Mouse (Mus musculus): ENCODE data around the gene Aox1. TPM values are rescaled to one million over a fixed set of nuclear protein-coding genes. Genes with fewer than 3 reads are reported as not detected.

Aox1 gene
- polyA plus RNA-seq, 1 experiment from 2014 or later, result 0.07 TPM

GRCm38 (mm10) chr1:58114666-58115375, 85.1 kb downstream of the Aox1 start:
- WGBS (ENCODE audit: insufficient replicate concordance), result 59% methylated on average over 12 of the region's 12 CpGs
- no peaks in the 10 kb centered on the region for H3K27me3 ChIP-seq (replicated peaks)
- no peaks in the 10 kb centered on the region for H3K9me3 ChIP-seq (replicated peaks)
- ATAC-seq, result no peak
- no peaks in the 10 kb centered on the region for H3K4me1 ChIP-seq
- H3K36me3 ChIP-seq, result no peaks in the 10 kb centered on the region
- no peak overlapping the region for H3K4me3 ChIP-seq
- H3K4me2 ChIP-seq, result no peak overlapping the region
- no peak overlapping the region for H3K9ac ChIP-seq
- H3K27ac ChIP-seq, result no peak overlapping the region

- Histone ChIP-seq H3K36me3 (no peaks in the 10 kb centered on the region), H3K27ac (no peak overlapping the region), H3K9me3 (replicated peaks) (no peaks in the 10 kb centered on the region), H3K4me3 (no peak overlapping the region), H3K4me1 (no peaks in the 10 kb centered on the region), H3K27me3 (replicated peaks) (no peaks in the 10 kb centered on the region), H3K9ac (no peak overlapping the region), H3K4me2 (no peak overlapping the region)
- ATAC-seq, result no peak
- 43% methylated on average over 3 of the region's 3 CpGs for WGBS (ENCODE audit: insufficient replicate concordance)
These were observed 88.5 kb downstream of the Aox1 start for GRCm38 (mm10) chr1:58118231-58118630.

DNA sequence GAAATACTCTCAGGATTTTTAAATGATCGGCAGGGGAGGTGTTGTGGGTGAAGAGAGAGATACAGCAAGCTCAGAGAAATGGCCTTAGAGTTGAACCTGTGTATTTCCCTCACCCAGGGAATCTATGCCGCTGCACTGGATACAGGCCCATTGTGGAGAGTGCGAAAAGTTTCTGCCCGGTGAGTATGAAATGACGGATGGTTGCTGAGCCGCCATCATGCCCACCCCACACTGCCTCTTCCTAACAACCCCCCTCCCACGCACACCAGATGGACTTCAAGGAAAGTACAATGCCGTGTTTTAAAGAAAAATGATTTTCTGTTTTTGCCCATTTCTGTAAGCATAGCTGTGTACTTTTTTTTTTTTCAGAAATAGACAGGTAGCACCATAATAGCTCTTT, 95.2 kb downstream of the Aox1 start:
- H3K27me3 ChIP-seq (replicated peaks), result no peaks in the 10 kb centered on the region
- H3K27ac ChIP-seq, result no peak overlapping the region
- no peaks in the 10 kb centered on the region for H3K4me1 ChIP-seq
- H3K9me3 ChIP-seq (replicated peaks), result no peaks in the 10 kb centered on the region
- H3K9ac ChIP-seq, result no peak overlapping the region
- WGBS (ENCODE audit: insufficient replicate concordance), result 79% methylated on average over 8 of the region's 8 CpGs
- H3K4me3 ChIP-seq, result no peak overlapping the region
- no peaks in the 10 kb centered on the region for H3K36me3 ChIP-seq
- no peak overlapping the region for H3K4me2 ChIP-seq
- ATAC-seq, result no peak

GRCm38 (mm10) chr1:58137891-58138290, 108.2 kb downstream of the Aox1 start:
- H3K4me3 ChIP-seq, result no peak overlapping the region
- ATAC-seq, result no peak

GRCm38 (mm10) chr1:58138986-58139385, 109.3 kb downstream of the Aox1 start:
- whole genome bisulfite sequencing (ENCODE audit: insufficient replicate concordance), result 70% methylated on average over 9 of the region's 9 CpGs
- no peak for ATAC-seq
- H3K27me3 ChIP-seq (replicated peaks), result no peaks in the 10 kb centered on the region

More at GRCm38 (mm10) chr1:58137891-58138290, 108.2 kb downstream of the Aox1 start:
- H3K9ac ChIP-seq, result no peak overlapping the region
- H3K27ac ChIP-seq, result no peak overlapping the region
- no peaks in the 10 kb centered on the region for H3K4me1 ChIP-seq
- no peaks in the 10 kb centered on the region for H3K36me3 ChIP-seq
- no peak overlapping the region for H3K4me2 ChIP-seq
- H3K9me3 ChIP-seq (replicated peaks), result peaks cover 12% of the 10 kb centered on the region; the same call in 1 of the 2 replicates
- no peaks in the 10 kb centered on the region for H3K27me3 ChIP-seq (replicated peaks)

DNA sequence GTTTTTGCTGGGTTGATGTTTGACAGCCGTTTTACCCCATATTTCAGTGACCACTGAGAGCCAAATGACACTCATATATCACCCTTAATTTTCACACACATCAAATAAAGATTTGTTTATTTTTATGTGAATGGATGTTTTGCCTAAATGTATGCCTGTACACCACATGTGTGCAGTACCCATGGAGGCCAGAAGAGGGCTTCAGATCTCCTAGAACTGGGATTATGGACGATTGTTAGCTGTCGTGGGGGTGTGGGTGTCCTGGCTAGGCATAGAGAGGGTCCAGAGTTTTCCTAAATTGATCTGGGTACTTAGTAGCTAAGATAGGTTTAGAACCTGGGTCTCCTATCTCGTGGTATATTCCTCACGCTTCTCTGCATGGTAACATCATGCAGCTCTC, 110.9 kb downstream of the Aox1 start:
- no peak overlapping the region for H3K4me2 ChIP-seq
- H3K36me3 ChIP-seq, result no peaks in the 10 kb centered on the region
- H3K9ac ChIP-seq, result no peak overlapping the region
- no peaks in the 10 kb centered on the region for H3K27me3 ChIP-seq (replicated peaks)
- no peak for ATAC-seq
- no peak overlapping the region for H3K27ac ChIP-seq
- H3K4me1 ChIP-seq, result no peaks in the 10 kb centered on the region
- 63% methylated on average over 5 of the region's 5 CpGs for WGBS (ENCODE audit: insufficient replicate concordance)
- H3K9me3 ChIP-seq (replicated peaks), result peaks cover 12% of the 10 kb centered on the region; the same call in 1 of the 2 replicates
- no peak overlapping the region for H3K4me3 ChIP-seq

More at GRCm38 (mm10) chr1:58138986-58139385, 109.3 kb downstream of the Aox1 start:
- Histone ChIP-seq H3K4me1 (no peaks in the 10 kb centered on the region), H3K9me3 (replicated peaks) (peaks cover 12% of the 10 kb centered on the region; the same call in 1 of the 2 replicates), H3K4me2 (no peak overlapping the region), H3K36me3 (no peaks in the 10 kb centered on the region), H3K27ac (no peak overlapping the region), H3K4me3 (no peak overlapping the region), H3K9ac (no peak overlapping the region)

- no peak overlapping the region for H3K4me3 ChIP-seq
- H3K4me1 ChIP-seq, result no peaks in the 10 kb centered on the region
- peak; percentile 44; the same call in 1 of the 2 replicates for ATAC-seq
- no peaks in the 10 kb centered on the region for H3K36me3 ChIP-seq
- H3K4me2 ChIP-seq, result no peak overlapping the region
- WGBS (ENCODE audit: insufficient replicate concordance), result 58% methylated on average over 10 of the region's 10 CpGs
- H3K9ac ChIP-seq, result no peak overlapping the region
- 0 out of 2 replicates have a peak overlapping the region, but pooled peaks have one; percentile 30 for H3K27ac ChIP-seq
- H3K27me3 ChIP-seq (replicated peaks), result no peaks in the 10 kb centered on the region
- H3K9me3 ChIP-seq (replicated peaks), result peaks cover 9% of the 10 kb centered on the region; the same call in 1 of the 2 replicates
These were observed 114.8 kb downstream of the Aox1 start for GRCm38 (mm10) chr1:58144384-58145069.

DNA sequence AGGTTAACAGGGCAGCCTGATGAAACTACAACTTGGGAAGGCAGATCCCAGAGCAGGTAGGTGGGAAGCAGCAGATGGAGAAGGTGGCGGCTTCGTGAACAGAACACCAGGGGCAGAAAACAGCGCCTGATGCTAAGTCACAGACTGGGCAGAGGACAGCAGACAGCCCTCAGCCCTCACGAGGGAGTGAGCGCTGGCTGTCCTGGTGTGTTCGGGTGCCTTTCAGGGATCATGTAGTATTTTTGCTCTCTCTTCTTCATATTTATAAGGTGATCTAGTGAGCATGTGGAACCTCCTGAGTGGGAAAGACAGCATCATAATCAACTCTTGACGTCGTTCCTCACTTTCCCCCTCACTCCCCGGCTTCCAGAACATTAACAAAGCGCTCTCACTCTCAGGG, 116.3 kb downstream of the Aox1 start:
- WGBS (ENCODE audit: insufficient replicate concordance), result 74% methylated on average over 10 of the region's 10 CpGs
- ATAC-seq, result no peak
- Histone ChIP-seq H3K4me1 (no peaks in the 10 kb centered on the region), H3K9ac (no peak overlapping the region), H3K36me3 (no peaks in the 10 kb centered on the region), H3K4me2 (no peak overlapping the region), H3K27me3 (replicated peaks) (no peaks in the 10 kb centered on the region), H3K27ac (no peak overlapping the region), H3K4me3 (no peak overlapping the region), H3K9me3 (replicated peaks) (no peaks in the 10 kb centered on the region)

DNA sequence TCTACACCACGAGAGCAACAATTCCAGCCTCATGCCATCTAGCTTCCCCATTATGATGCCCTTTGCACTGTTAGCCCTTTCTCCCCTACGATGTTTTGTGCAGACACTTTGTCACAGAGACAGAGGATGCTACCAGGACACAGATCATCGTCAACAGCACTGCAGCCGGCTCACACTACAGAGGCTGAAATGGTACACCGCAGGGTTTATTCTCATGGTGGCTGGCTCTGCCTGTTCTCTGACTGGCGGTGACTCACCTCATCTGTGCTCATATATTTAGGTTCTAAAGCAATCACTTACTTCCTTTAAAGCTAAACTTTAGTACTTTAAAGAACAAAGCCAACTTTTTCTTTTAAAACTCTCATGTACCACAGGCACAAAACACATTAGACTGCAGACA, 118.0 kb downstream of the Aox1 start:
- 68% methylated on average over 6 of the region's 6 CpGs for WGBS (ENCODE audit: insufficient replicate concordance)
- Histone ChIP-seq H3K36me3 (no peaks in the 10 kb centered on the region), H3K27me3 (replicated peaks) (no peaks in the 10 kb centered on the region), H3K9ac (no peak overlapping the region), H3K4me3 (no peak overlapping the region), H3K4me1 (no peaks in the 10 kb centered on the region), H3K27ac (no peak overlapping the region), H3K9me3 (replicated peaks) (no peaks in the 10 kb centered on the region), H3K4me2 (no peak overlapping the region)
- ATAC-seq, result no peak

- no peak for ATAC-seq
- no peaks in the 10 kb centered on the region for H3K4me1 ChIP-seq
- no peak overlapping the region for H3K4me2 ChIP-seq
- no peak overlapping the region for H3K9ac ChIP-seq
- no peaks in the 10 kb centered on the region for H3K9me3 ChIP-seq (replicated peaks)
- no peaks in the 10 kb centered on the region for H3K36me3 ChIP-seq
- 54% methylated on average over 8 of the region's 8 CpGs for WGBS (ENCODE audit: insufficient replicate concordance)
- no peaks in the 10 kb centered on the region for H3K27me3 ChIP-seq (replicated peaks)
- H3K4me3 ChIP-seq, result no peak overlapping the region
- no peak overlapping the region for H3K27ac ChIP-seq
These were observed 122.5 kb downstream of the Aox1 start for GRCm38 (mm10) chr1:58152247-58152646.

Measured in liver, embryonic 12.5 days (tissue).